Mouse (Mus musculus) ES-Bruce4 (cell line): ENCODE data around the gene Dnaja3. TPM values are rescaled to one million over a fixed set of nuclear protein-coding genes. Genes with fewer than 3 reads are reported as not detected.

Source experiments
- H3K27ac ChIP-seq: 2 replicates; pipeline ENCODE4 v1.5.1; 2012; ENCODE audit warnings: low read length, inconsistent platforms; ENCODE audit not compliant: insufficient read depth
- H3K27me3 ChIP-seq: 2 replicates; pipeline ENCODE4 v1.6.1; 2012; ENCODE audit warnings: mild to moderate bottlenecking, low read length, inconsistent platforms; ENCODE audit not compliant: control insufficient read depth, poor library complexity, insufficient read depth, severe bottlenecking
- H3K36me3 ChIP-seq: 2 replicates; pipeline ENCODE4 v1.6.1; 2012; ENCODE audit warnings: inconsistent platforms, mild to moderate bottlenecking, low read length, moderate library complexity; ENCODE audit not compliant: control insufficient read depth, poor library complexity, insufficient read depth, severe bottlenecking
- H3K4me1 ChIP-seq: one replicate; pipeline ENCODE4 v1.8.1; 2011; ENCODE audit warnings: low read length; ENCODE audit not compliant: control insufficient read depth, insufficient read depth
- H3K4me3 ChIP-seq: 2 replicates; pipeline ENCODE4 v1.5.1; 2011; ENCODE audit warnings: low read depth, mild to moderate bottlenecking, low read length
- H3K9ac ChIP-seq: 2 replicates; pipeline ENCODE4 v1.6.1; 2012; ENCODE audit warnings: low read depth, mild to moderate bottlenecking, inconsistent platforms; ENCODE audit not compliant: poor library complexity, severe bottlenecking
- H3K9me3 ChIP-seq: replicated peaks from 2 replicates; pipeline ENCODE4 v1.6.1; 2012; ENCODE audit warnings: mild to moderate bottlenecking, low read length, inconsistent platforms; ENCODE audit not compliant: control insufficient read depth, poor library complexity, insufficient read depth, severe bottlenecking
- CTCF ChIP-seq: IDR thresholded peaks from one replicate; pipeline ENCODE4 v1.8.1; 2011; ENCODE audit warnings: low read depth, low read length
- EP300 ChIP-seq: IDR thresholded peaks from 2 replicates; pipeline ENCODE4 v1.6.1; 2011; ENCODE audit warnings: low read depth, low read length; ENCODE audit not compliant: insufficient read depth
- POLR2A ChIP-seq: IDR thresholded peaks from one replicate; pipeline ENCODE4 v1.8.1; 2011; ENCODE audit warnings: low read length; ENCODE audit not compliant: insufficient read depth
- polyA plus RNA-seq: library from polyadenylated mRNA; stranded (reverse); fragments of >200 nt; gene quantifications from 2 replicates; pipeline ENCODE4 v1.2.4, GENCODE M21; 2011; ENCODE audit warnings: low read depth; ENCODE audit not compliant: missing spikeins, insufficient read depth, insufficient read length

The Dnaja3 gene
- polyA plus RNA-seq, 1 experiment = 55.9 TPM

- Histone ChIP-seq H3K4me3 (no peak overlapping the region), H3K27ac (no peak overlapping the region), H3K9ac (no peak overlapping the region), H3K9me3 (no peaks in the 10 kb centered on the region), H3K36me3 (no peaks in the 10 kb centered on the region), H3K27me3 (no peaks in the 10 kb centered on the region), H3K4me1 (no peaks in the 10 kb centered on the region)
- no peak for TF ChIP-seq EP300
- no peak for TF ChIP-seq CTCF
- TF ChIP-seq POLR2A = no peak
These were observed 9.4 kb downstream of the Dnaja3 start for GRCm38 (mm10) chr16:4649211-4649610.

- no peaks in the 10 kb centered on the region for H3K36me3 ChIP-seq
- TF ChIP-seq POLR2A = no peak
- no peak for TF ChIP-seq CTCF
- no peak for TF ChIP-seq EP300
- H3K9me3 ChIP-seq = no peaks in the 10 kb centered on the region
- H3K27ac ChIP-seq = no peak overlapping the region
- H3K4me1 ChIP-seq = no peaks in the 10 kb centered on the region
- no peaks in the 10 kb centered on the region for H3K27me3 ChIP-seq
- H3K9ac ChIP-seq = no peak overlapping the region
- no peak overlapping the region for H3K4me3 ChIP-seq
These were observed 9.9 kb downstream of the Dnaja3 start for GRCm38 (mm10) chr16:4649692-4650091.

DNA sequence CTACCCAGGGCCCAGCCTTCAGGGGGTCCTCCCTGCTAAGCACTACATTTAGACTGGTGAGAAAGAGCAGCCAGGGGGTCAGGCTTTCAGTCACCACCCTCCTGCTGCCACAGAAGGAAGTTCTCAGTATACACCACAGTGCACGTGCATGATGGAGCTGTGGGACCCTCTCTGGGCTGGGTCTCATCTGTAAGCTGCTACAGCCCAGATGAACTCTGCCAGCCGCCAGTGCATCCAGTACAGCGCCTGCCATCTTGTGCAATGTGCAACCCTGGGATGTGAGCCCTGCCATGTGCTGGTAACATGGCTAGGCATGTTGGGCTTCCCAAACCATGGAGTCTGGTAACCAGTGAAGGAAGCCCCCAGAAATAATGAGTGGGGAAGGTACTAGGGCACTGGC is 10.4 kb downstream of the Dnaja3 start:
- H3K27ac ChIP-seq = no peak overlapping the region
- H3K36me3 ChIP-seq = no peaks in the 10 kb centered on the region
- no peaks in the 10 kb centered on the region for H3K4me1 ChIP-seq

GRCm38 (mm10) chr16:4651081-4651480 is 11.3 kb downstream of the Dnaja3 start:
- Histone ChIP-seq H3K4me3 (no peak overlapping the region), H3K9ac (no peak overlapping the region), H3K9me3 (no peaks in the 10 kb centered on the region), H3K27ac (no peak overlapping the region), H3K36me3 (no peaks in the 10 kb centered on the region), H3K27me3 (no peaks in the 10 kb centered on the region), H3K4me1 (no peaks in the 10 kb centered on the region)
- TF ChIP-seq POLR2A (no peak), CTCF (no peak), EP300 (no peak)

More for the DNA sequence above, 10.4 kb downstream of the Dnaja3 start:
- no peak overlapping the region for H3K9ac ChIP-seq
- no peaks in the 10 kb centered on the region for H3K9me3 ChIP-seq
- TF ChIP-seq EP300 = no peak
- H3K4me3 ChIP-seq = no peak overlapping the region
- H3K27me3 ChIP-seq = no peaks in the 10 kb centered on the region

GRCm38 (mm10) chr16:4651624-4652023 is 11.8 kb downstream of the Dnaja3 start:
- TF ChIP-seq CTCF = no peak
- no peak for TF ChIP-seq EP300
- TF ChIP-seq POLR2A = no peak
- Histone ChIP-seq H3K27ac (no peak overlapping the region), H3K36me3 (no peaks in the 10 kb centered on the region), H3K4me1 (no peaks in the 10 kb centered on the region), H3K4me3 (no peak overlapping the region), H3K9ac (no peak overlapping the region), H3K9me3 (no peaks in the 10 kb centered on the region), H3K27me3 (no peaks in the 10 kb centered on the region)

DNA sequence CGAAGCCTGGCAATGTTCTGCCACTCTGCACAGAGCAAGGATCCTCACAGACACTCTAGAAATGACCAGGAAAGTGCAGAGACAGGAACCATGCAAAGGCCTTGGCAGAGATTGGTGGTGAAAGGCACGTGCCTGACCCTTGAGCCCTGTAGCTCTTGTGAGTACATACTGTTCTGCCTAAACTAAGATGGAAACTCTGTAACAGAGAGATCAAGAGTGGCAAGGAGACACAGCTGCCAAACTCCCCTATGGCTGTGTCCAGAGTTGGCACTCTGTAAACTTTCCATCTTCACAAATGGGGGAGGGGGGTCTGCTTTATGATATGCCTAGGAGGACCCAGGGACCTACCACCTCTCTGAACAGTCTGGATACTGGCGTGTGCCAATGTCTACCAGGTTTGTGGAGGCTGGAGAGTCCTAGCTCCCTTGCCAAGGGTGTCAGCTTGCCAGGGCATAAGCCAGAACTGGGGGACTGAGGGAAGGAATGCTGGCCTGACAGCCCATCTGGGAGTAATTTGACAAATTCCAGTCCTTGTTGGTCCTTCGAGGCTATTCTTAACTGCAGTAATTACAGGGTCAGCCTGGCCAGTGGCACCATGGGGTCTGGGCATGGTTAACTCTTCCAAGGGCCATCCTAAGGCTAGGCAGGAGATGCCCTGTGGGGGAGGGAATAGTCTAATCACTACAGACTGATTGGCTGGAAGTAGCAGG is 13.1 kb downstream of the Dnaja3 start:
- Histone ChIP-seq H3K9ac (no peak overlapping the region), H3K4me1 (no peaks in the 10 kb centered on the region), H3K27ac (no peak overlapping the region), H3K9me3 (no peaks in the 10 kb centered on the region), H3K4me3 (no peak overlapping the region), H3K36me3 (no peaks in the 10 kb centered on the region), H3K27me3 (no peaks in the 10 kb centered on the region)
- TF ChIP-seq EP300 (no peak), POLR2A (no peak), CTCF (no peak)
